Mouse (Mus musculus) bone marrow, adult 2 months (tissue): ENCODE results near the gene Gmds. TPM values are rescaled to one million over a fixed set of nuclear protein-coding genes. Genes with fewer than 3 reads are reported as not detected.

Source experiments
- H3K27ac ChIP-seq: fragments of 200-500 bp; 2 replicates; pipeline ENCODE4 v1.5.1; 2012; ENCODE audit warnings: low read depth, mild to moderate bottlenecking, control low read depth, inconsistent platforms, low read length; ENCODE audit not compliant: control insufficient read depth, poor library complexity, insufficient read depth
- H3K4me1 ChIP-seq: fragments of 200-500 bp; 2 replicates; pipeline ENCODE4 v1.6.1; 2011; ENCODE audit warnings: low read length; ENCODE audit not compliant: control insufficient read depth, insufficient read depth
- H3K4me3 ChIP-seq: fragments of 200-500 bp; replicated peaks from 2 replicates; pipeline ENCODE3; 2011; ENCODE audit warnings: mild to moderate bottlenecking, low read depth, low read length, control low read depth; ENCODE audit not compliant: control insufficient read depth
- CTCF ChIP-seq: fragments of 200-500 bp; IDR thresholded peaks from 2 replicates; pipeline ENCODE4 v1.5.1; 2011; ENCODE audit warnings: low read length, control low read depth; ENCODE audit not compliant: control insufficient read depth, insufficient read depth
- POLR2A ChIP-seq: fragments of 200-500 bp; IDR thresholded peaks from 2 replicates; pipeline ENCODE4 v1.6.1; 2011; ENCODE audit warnings: low read depth, mild to moderate bottlenecking, control low read depth, low read length, borderline replicate concordance; ENCODE audit not compliant: control insufficient read depth
- WGBS: fragments of 180-500 bp; shearing (Covaris S2); methylation state at CpG from one replicate; pipeline ENCODE4 v1.1.7; 2018; 5-methylcytosine and 5-hydroxymethylcytosine counted together
- polyA plus RNA-seq: library from polyadenylated mRNA; stranded (reverse); fragments of >200 nt; gene quantifications from 2 replicates; pipeline ENCODE4 v1.2.4, GENCODE M21; 2011; ENCODE audit warnings: low replicate concordance; ENCODE audit not compliant: missing spikeins, insufficient read depth, insufficient read length

Gmds gene
- polyA plus RNA-seq, 1 experiment: 4.8 TPM

- Histone ChIP-seq H3K4me3 (no peak overlapping the region), H3K27ac (no peak overlapping the region), H3K4me1 (no peaks in the 10 kb centered on the region; the same call in 1 of the 2 replicates)
- TF ChIP-seq POLR2A: no peak
- 71% methylated on average over 3 of the region's 3 CpGs for WGBS
Observed at GRCm38 (mm10) chr13:32294416-32295195, 43.9 kb downstream of the Gmds start.

DNA sequence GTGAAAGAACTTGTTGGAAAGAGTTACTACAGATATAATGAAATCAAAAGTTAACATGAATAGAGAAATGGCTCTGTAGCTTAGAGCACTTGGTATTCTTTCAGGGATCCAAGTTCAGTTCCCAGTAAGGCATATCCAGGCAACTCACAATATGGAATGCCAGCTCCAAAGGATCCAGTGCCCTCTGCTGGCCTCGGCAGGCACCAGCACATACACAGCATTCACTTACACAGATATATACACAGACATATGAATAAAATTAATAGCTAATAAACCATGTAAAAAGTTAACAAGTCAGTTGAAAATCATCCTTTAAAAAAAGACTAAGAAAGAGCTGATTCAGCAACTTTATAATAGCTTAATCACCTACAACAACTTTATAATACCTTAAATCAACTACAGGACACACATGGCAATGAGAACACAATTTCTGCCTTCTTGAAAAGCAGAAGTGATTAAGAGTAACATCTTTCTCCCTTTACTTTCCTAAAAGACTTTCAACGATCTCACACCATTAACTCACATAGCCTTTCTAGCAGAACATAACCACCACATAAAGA lies 65.5 kb downstream of the Gmds start:
- WGBS: 80% methylated on average over 2 of the region's 2 CpGs
- Histone ChIP-seq H3K4me1 (no peaks in the 10 kb centered on the region), H3K4me3 (no peak overlapping the region), H3K27ac (no peak overlapping the region)
- TF ChIP-seq POLR2A (no peak), CTCF (no peak)

- Histone ChIP-seq H3K27ac (no peak overlapping the region), H3K4me1 (no peaks in the 10 kb centered on the region; the same call in 1 of the 2 replicates), H3K4me3 (no peak overlapping the region)
- TF ChIP-seq POLR2A (no peak), CTCF (no peak)
- 44% methylated on average over 2 of the region's 2 CpGs for WGBS
Observed at GRCm38 (mm10) chr13:32269757-32270156, 68.8 kb downstream of the Gmds start.

DNA sequence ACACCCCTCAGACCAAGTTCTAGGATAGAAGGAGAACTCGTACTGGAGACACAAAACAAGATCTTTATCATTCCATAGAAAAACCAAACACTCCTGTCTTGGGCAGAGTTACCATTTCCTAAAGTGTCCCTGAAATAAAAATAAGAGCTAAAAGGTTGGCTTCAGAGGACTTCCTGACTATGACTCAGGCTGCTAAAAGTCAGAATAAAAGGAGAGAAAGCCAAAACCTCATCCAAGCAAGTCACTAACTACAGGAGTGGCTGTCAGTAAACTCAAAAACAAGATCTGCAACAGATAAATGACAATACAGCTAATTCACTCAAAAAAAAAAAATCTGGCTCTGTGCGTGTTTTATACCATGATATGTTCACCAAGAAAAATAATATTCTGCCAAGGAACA lies 69.3 kb downstream of the Gmds start:
- 62% methylated on average over 2 of the region's 2 CpGs for WGBS
- no peak overlapping the region for H3K27ac ChIP-seq
- H3K4me3 ChIP-seq: no peak overlapping the region
- no peak for TF ChIP-seq POLR2A
- no peak for TF ChIP-seq CTCF
- H3K4me1 ChIP-seq: no peaks in the 10 kb centered on the region; the same call in 1 of the 2 replicates

- Histone ChIP-seq H3K4me1 (no peaks in the 10 kb centered on the region; the same call in 1 of the 2 replicates), H3K4me3 (no peak overlapping the region), H3K27ac (no peak overlapping the region)
- WGBS: 72% methylated on average over 3 of the region's 3 CpGs
- no peak for TF ChIP-seq CTCF
- TF ChIP-seq POLR2A: no peak
Observed at GRCm38 (mm10) chr13:32268284-32268683, 70.3 kb downstream of the Gmds start.

- Histone ChIP-seq H3K4me3 (no peak overlapping the region), H3K27ac (no peak overlapping the region), H3K4me1 (no peaks in the 10 kb centered on the region; the same call in 1 of the 2 replicates)
- 37% methylated on average over 2 of the region's 2 CpGs for WGBS
- TF ChIP-seq CTCF: no peak
- no peak for TF ChIP-seq POLR2A
Observed at GRCm38 (mm10) chr13:32267184-32267775, 71.3 kb downstream of the Gmds start.

- TF ChIP-seq POLR2A (no peak), CTCF (no peak)
- no peak overlapping the region for H3K4me3 ChIP-seq
- H3K27ac ChIP-seq: no peak overlapping the region
- no peaks in the 10 kb centered on the region; the same call in 1 of the 2 replicates for H3K4me1 ChIP-seq
- 77% methylated on average over 3 of the region's 3 CpGs for WGBS
Observed at GRCm38 (mm10) chr13:32266721-32267120, 71.8 kb downstream of the Gmds start.

DNA sequence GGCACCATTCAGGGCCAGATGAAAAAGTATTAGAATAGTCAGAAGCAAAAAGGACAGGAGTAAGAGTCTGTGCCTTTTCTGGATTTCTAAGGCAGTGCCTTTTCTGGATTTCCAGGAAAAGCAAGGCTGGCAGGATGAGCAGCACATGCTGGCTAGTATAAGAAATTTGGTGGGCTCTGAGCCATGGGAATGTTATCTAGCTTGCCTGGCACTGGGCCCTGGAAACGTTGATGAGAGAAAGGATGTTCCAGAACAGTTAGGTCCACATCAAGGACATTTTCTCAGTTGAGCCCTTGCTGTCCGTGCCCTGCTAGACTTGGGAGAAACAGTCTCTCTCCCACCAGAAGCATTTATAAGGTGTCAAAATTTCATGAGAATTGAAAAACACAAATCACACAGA lies 82.4 kb downstream of the Gmds start:
- H3K4me1 ChIP-seq: no peaks in the 10 kb centered on the region

More for the DNA sequence above, 82.4 kb downstream of the Gmds start:
- TF ChIP-seq POLR2A (no peak), CTCF (no peak)
- WGBS: 73% methylated on average over 2 of the region's 2 CpGs
- Histone ChIP-seq H3K4me3 (no peak overlapping the region), H3K27ac (no peak overlapping the region)
